Mouse (Mus musculus) heart, adult 2 months (tissue): ENCODE results near the gene Snx32.

Source experiments
- CTCF ChIP-seq: fragments of 200-600 bp; IDR thresholded peaks from 2 replicates; pipeline ENCODE4 v1.8.1; 2022; ENCODE audit warnings: antibody characterized with exemption, mild to moderate bottlenecking, moderate library complexity
- EP300 ChIP-seq: fragments of 200-500 bp; IDR thresholded peaks from 2 replicates; pipeline ENCODE4 v1.6.1; 2011; ENCODE audit warnings: low read depth, low read length, control low read depth; ENCODE audit not compliant: insufficient read depth
- POLR2A ChIP-seq: fragments of 200-500 bp; IDR thresholded peaks from 2 replicates; pipeline ENCODE4 v1.6.1; 2011; ENCODE audit warnings: mild to moderate bottlenecking, low read depth, low read length, control low read depth; ENCODE audit not compliant: insufficient read depth

DNA sequence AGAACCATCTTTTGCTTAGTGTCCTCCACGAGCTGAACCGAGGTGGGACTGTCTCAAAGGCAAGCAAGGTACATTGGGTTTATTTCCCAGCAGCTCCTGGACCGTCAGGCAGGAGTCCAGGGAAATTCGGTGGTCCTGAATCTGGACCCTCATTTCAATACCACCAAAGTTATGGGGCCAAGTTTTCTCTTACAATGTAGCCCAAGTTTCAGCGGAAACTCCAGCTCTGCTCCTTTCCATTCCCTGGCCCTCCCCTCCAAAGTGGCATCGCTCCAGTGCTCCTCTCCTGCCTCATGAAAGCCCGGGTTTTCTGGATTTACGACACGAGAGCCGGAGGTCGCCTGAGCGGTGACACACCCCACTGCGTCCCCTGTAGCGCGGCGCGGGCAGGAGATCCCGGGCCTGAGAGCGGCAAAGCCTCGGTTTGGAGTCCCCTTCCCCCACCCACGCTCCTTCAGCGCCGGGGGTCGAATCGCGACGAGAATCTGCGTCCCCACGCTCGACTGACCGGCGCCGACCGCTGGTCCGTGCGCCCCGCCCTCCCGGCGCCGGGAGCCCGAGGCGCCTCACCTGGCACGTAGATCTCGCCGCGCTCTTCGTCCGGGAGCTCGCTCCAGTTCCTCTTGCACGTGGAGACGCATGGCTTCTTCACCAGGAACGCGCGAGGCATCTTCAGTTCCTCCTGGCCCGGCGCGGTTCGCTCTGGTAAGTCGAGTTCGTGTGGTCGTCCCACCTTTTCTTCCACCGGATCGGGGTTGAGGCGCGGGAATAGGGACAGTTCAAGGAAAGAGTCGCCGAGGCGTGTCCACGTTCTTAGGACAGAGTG lies 49.5 kb upstream of the Snx32 start:
- no peak for TF ChIP-seq POLR2A
- TF ChIP-seq CTCF: no peak
- no peak for TF ChIP-seq EP300
